In the genomic region with DNA sequence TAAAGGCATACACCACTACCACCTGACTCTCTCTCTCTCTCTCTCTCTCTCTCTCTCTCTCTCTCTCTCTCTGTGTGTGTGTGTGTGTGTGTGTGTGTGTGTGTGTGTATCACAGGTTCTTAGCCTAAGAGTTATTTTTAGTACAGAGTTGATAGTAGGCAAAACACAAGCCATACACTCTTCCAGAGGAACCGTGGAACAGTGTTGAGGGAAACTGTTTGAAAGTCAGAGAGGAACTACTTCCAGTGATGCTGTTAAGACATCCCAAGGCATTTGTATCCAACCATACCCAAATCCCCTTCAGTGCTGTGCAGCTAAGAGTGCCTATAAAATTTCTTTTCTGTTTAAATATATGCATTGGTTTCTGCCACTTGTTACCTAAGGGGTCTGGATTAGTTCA, we compare ENCODE assay signal across 14 mouse cellular contexts.
"Had no signal": no experiment of that assay in that cellular context is flagged by ENCODE, and none has a peak within 500 bp of the region (broad histone marks: within the 10 kb centered on the region; RNA-seq: fewer than 3 reads in every experiment).

No protein-coding gene starts in this region.

- H3K9ac ChIP-seq: limb, embryonic 12.5 days; limb, embryonic 15.5 days; liver, embryonic 14.5 days; liver, postnatal 0 days; lung, embryonic 14.5 days had no signal

- H3K4me1 ChIP-seq: limb, embryonic 12.5 days had no signal

- H3K27me3 ChIP-seq: limb, embryonic 12.5 days; limb, embryonic 15.5 days had no signal

- ATAC-seq: liver, postnatal 0 days; lung, postnatal 0 days had no signal

- DNase-seq: kidney, postnatal 14 days; kidney, postnatal 4 days; left cerebral cortex, postnatal 4 days; liver, postnatal 0 days; lung, embryonic 14.5 days; midbrain, embryonic 14.5 days; thymus, adult 18-20 months; thymus, postnatal 36 days had no signal

- H3K9me3 ChIP-seq: limb, embryonic 12.5 days; limb, embryonic 15.5 days had no signal

- H3K4me3 ChIP-seq: limb, embryonic 12.5 days; limb, embryonic 15.5 days had no signal

- H3K36me3 ChIP-seq: limb, embryonic 12.5 days; limb, embryonic 15.5 days had no signal

- H3K27ac ChIP-seq: limb, embryonic 12.5 days; limb, embryonic 15.5 days; liver, embryonic 14.5 days; macrophage had no signal

- H3K4me2 ChIP-seq: limb, embryonic 12.5 days; limb, embryonic 15.5 days; liver, embryonic 11.5 days; lung, embryonic 14.5 days had no signal
